Comparison of ENCODE assay signal across 8 mouse cellular contexts in genomic region chr5:110808821-110809666, GRCm38 (mm10). TPM values are rescaled to one million over a fixed set of nuclear protein-coding genes. Genes with fewer than 3 reads are reported as not detected.
DNase-seq lines count a peak whose midpoint lies in the region; ATAC-seq and TF ChIP-seq lines count a peak whose summit lies in the region.

No protein-coding gene starts in this region.

- no peak for TF ChIP-seq POLR2A in limb, embryonic 14.5 days (IDR thresholded peaks at IDR 0.05; ENCODE audit: borderline replicate concordance, extremely low read depth, insufficient read depth, insufficient read length)

- DNase-seq in gastrocnemius, adult 18-20 months (ENCODE audit: low spot score) = peak; percentile 27
- DNase-seq in gastrocnemius, postnatal 25 days = no peak
- peak; percentile 81 for DNase-seq in R1 (ENCODE audit: low read depth, low spot score)
- peak; percentile 29 for DNase-seq in embryonic facial prominence, embryonic 14.5 days (ENCODE audit: low spot score)
- peak; percentile 54 for DNase-seq in hindbrain, embryonic 11.5 days (ENCODE audit: low spot score)
- no peak for DNase-seq in limb, embryonic 14.5 days (ENCODE audit: low spot score)
- DNase-seq in naive thymus-derived CD4-positive, alpha-beta T cell, adult 2 months (ENCODE audit: low read depth) = peak; percentile 62
- DNase-seq in right cerebral cortex, postnatal 36 days (ENCODE audit: low spot score in 2 of 2) = no peak

- H3K4me1 ChIP-seq in embryonic facial prominence, embryonic 14.5 days (ENCODE audit: control insufficient read depth, insufficient read depth, low read length) = peaks cover 7% of the 10 kb centered on the region
- peaks cover 6% of the 10 kb centered on the region; the same call in 1 of the 2 replicates for H3K4me1 ChIP-seq in hindbrain, embryonic 11.5 days (replicated peaks; ENCODE audit: control insufficient read depth, insufficient read depth, low read length)
- peaks cover 25% of the 10 kb centered on the region for H3K4me1 ChIP-seq in limb, embryonic 14.5 days (ENCODE audit: control insufficient read depth, insufficient read depth, low read length)

- peak overlapping the region; percentile 96 for H3K9ac ChIP-seq in embryonic facial prominence, embryonic 14.5 days (ENCODE audit: low read depth, low read length)
- peak overlapping the region; percentile 94 for H3K9ac ChIP-seq in hindbrain, embryonic 11.5 days (ENCODE audit: low read depth, low read length)
- peak overlapping the region; percentile 94 for H3K9ac ChIP-seq in limb, embryonic 14.5 days (ENCODE audit: low read depth, low read length, severe bottlenecking)

- 1% methylated on average over 20 of the region's 27 CpGs for WGBS in embryonic facial prominence, embryonic 14.5 days
- 2% methylated on average over 25 of the region's 27 CpGs for WGBS in hindbrain, embryonic 11.5 days
- WGBS in limb, embryonic 14.5 days = 1% methylated on average over 27 of the region's 27 CpGs

- no peaks in the 10 kb centered on the region for H3K27me3 ChIP-seq in embryonic facial prominence, embryonic 14.5 days (replicated peaks; ENCODE audit: control insufficient read depth, insufficient read depth, low read length)
- no peaks in the 10 kb centered on the region for H3K27me3 ChIP-seq in hindbrain, embryonic 11.5 days (ENCODE audit: control insufficient read depth, insufficient read depth, low read length)
- no peaks in the 10 kb centered on the region for H3K27me3 ChIP-seq in limb, embryonic 14.5 days (ENCODE audit: control insufficient read depth, insufficient read depth, low read length)

- ATAC-seq in embryonic facial prominence, embryonic 14.5 days (ENCODE audit: low read depth) = no peak
- no peak; the same call in 1 of the 2 replicates for ATAC-seq in hindbrain, embryonic 11.5 days (ENCODE audit: low FRiP score)
- ATAC-seq in limb, embryonic 14.5 days (ENCODE audit: low FRiP score, low read depth) = no peak

- H3K4me2 ChIP-seq in embryonic facial prominence, embryonic 14.5 days (ENCODE audit: low read depth, low read length) = peak overlapping the region; percentile 97
- H3K4me2 ChIP-seq in hindbrain, embryonic 11.5 days (replicated peaks; ENCODE audit: low read depth, low read length) = peak overlapping the region; percentile 97
- peak overlapping the region; percentile 97 for H3K4me2 ChIP-seq in limb, embryonic 14.5 days (replicated peaks; ENCODE audit: low read depth, low read length, severe bottlenecking)

- no peaks in the 10 kb centered on the region for H3K9me3 ChIP-seq in embryonic facial prominence, embryonic 14.5 days (ENCODE audit: control insufficient read depth, low read length)
- no peaks in the 10 kb centered on the region for H3K9me3 ChIP-seq in hindbrain, embryonic 11.5 days (ENCODE audit: control insufficient read depth, low read length)
- no peaks in the 10 kb centered on the region for H3K9me3 ChIP-seq in limb, embryonic 14.5 days (ENCODE audit: control insufficient read depth, low read length)

- H3K27ac ChIP-seq in embryonic facial prominence, embryonic 14.5 days (replicated peaks; ENCODE audit: low read depth, low read length) = peak overlapping the region; percentile 81
- H3K27ac ChIP-seq in hindbrain, embryonic 11.5 days (ENCODE audit: low read depth, low read length) = peak overlapping the region; percentile 76; the same call in 1 of the 2 replicates
- H3K27ac ChIP-seq in limb, embryonic 14.5 days (replicated peaks; ENCODE audit: low read depth, low read length) = peak overlapping the region; percentile 85

- peak overlapping the region; percentile 92 for H3K4me3 ChIP-seq in embryonic facial prominence, embryonic 14.5 days (ENCODE audit: low read depth, low read length)
- peak overlapping the region; percentile 85 for H3K4me3 ChIP-seq in hindbrain, embryonic 11.5 days (ENCODE audit: low read depth, low read length)
- H3K4me3 ChIP-seq in limb, embryonic 14.5 days (replicated peaks; ENCODE audit: low read length) = peak overlapping the region; percentile 90

- peaks cover 15% of the 10 kb centered on the region; the same call in 1 of the 2 replicates for H3K36me3 ChIP-seq in embryonic facial prominence, embryonic 14.5 days (ENCODE audit: control insufficient read depth, insufficient read depth, low read length)
- no peaks in the 10 kb centered on the region for H3K36me3 ChIP-seq in hindbrain, embryonic 11.5 days (ENCODE audit: control insufficient read depth, insufficient read depth, low read length)
- peaks cover 32% of the 10 kb centered on the region for H3K36me3 ChIP-seq in limb, embryonic 14.5 days (ENCODE audit: control insufficient read depth, insufficient read depth, low read length)

RNA-seq across cellular contexts. Expression of gene Ulk1, which starts 0.9 kb away (rescaled TPM):
- 10 to 100 TPM; 57.4 to 66.1 TPM for total RNA-seq in gastrocnemius, adult 18-20 months (2021)
- total RNA-seq in gastrocnemius, postnatal 25 days (2021) = 10 to 100 TPM; 33.0 to 43.3 TPM
- polyA plus RNA-seq in embryonic facial prominence, embryonic 14.5 days (2014; fragmentation: Nextera tagmentation; extraction: Ambion mirVana) = 25.9 and 29.9 TPM in 2 replicates
- 31.7 and 36.1 TPM in 2 replicates for polyA plus RNA-seq in hindbrain, embryonic 11.5 days (2014; fragmentation: Nextera tagmentation; extraction: Ambion mirVana)
- polyA plus RNA-seq in limb, embryonic 14.5 days (2012; rRNA removed) = 62.6 and 85.6 TPM in 2 replicates
- 28.1 and 36.9 TPM in 2 replicates for polyA plus RNA-seq in limb, embryonic 14.5 days (2014; fragmentation: Nextera tagmentation; extraction: Ambion mirVana)

RNA-seq across cellular contexts. Expression of gene Pus1, which starts 28.6 kb away (rescaled TPM):
- total RNA-seq in gastrocnemius, adult 18-20 months (2021) = 10 to 100 TPM; 10.7 to 11.4 TPM
- 10 to 100 TPM in 1 of 2 experiments, 1 to 10 TPM in 1; 9.8 to 10.8 TPM for total RNA-seq in gastrocnemius, postnatal 25 days (2021)
- polyA plus RNA-seq in embryonic facial prominence, embryonic 14.5 days (2014; fragmentation: Nextera tagmentation; extraction: Ambion mirVana) = 20.8 and 23.1 TPM in 2 replicates
- polyA plus RNA-seq in hindbrain, embryonic 11.5 days (2014; fragmentation: Nextera tagmentation; extraction: Ambion mirVana) = 15.5 and 17.3 TPM in 2 replicates
- 29.4 and 30.6 TPM in 2 replicates for polyA plus RNA-seq in limb, embryonic 14.5 days (2012; rRNA removed)
- polyA plus RNA-seq in limb, embryonic 14.5 days (2014; fragmentation: Nextera tagmentation; extraction: Ambion mirVana) = 20.0 and 20.9 TPM in 2 replicates

RNA-seq across cellular contexts. Expression of gene Hscb, which starts 30.5 kb away (rescaled TPM):
- total RNA-seq in gastrocnemius, adult 18-20 months (2021) = 10 to 100 TPM; 11.8 to 15.6 TPM
- 10 to 100 TPM in 1 of 2 experiments, 1 to 10 TPM in 1; 9.7 to 12.5 TPM for total RNA-seq in gastrocnemius, postnatal 25 days (2021)
- 19.6 TPM in 2 replicates for polyA plus RNA-seq in embryonic facial prominence, embryonic 14.5 days (2014; fragmentation: Nextera tagmentation; extraction: Ambion mirVana)
- 15.7 and 24.3 TPM in 2 replicates for polyA plus RNA-seq in hindbrain, embryonic 11.5 days (2014; fragmentation: Nextera tagmentation; extraction: Ambion mirVana)
- 19.2 and 19.3 TPM in 2 replicates for polyA plus RNA-seq in limb, embryonic 14.5 days (2012; rRNA removed)
- polyA plus RNA-seq in limb, embryonic 14.5 days (2014; fragmentation: Nextera tagmentation; extraction: Ambion mirVana) = 19.4 and 23.9 TPM in 2 replicates

RNA-seq across cellular contexts. Expression of gene Chek2, which starts 30.7 kb away (rescaled TPM):
- total RNA-seq in gastrocnemius, adult 18-20 months (2021) = under 1 TPM; 0.76 to 0.80 TPM
- 1 to 10 TPM; 1.4 to 1.5 TPM for total RNA-seq in gastrocnemius, postnatal 25 days (2021)
- 14.1 and 14.6 TPM in 2 replicates for polyA plus RNA-seq in embryonic facial prominence, embryonic 14.5 days (2014; fragmentation: Nextera tagmentation; extraction: Ambion mirVana)
- polyA plus RNA-seq in hindbrain, embryonic 11.5 days (2014; fragmentation: Nextera tagmentation; extraction: Ambion mirVana) = 24.3 and 26.1 TPM in 2 replicates
- polyA plus RNA-seq in limb, embryonic 14.5 days (2012; rRNA removed) = 15.2 and 18.1 TPM in 2 replicates
- polyA plus RNA-seq in limb, embryonic 14.5 days (2014; fragmentation: Nextera tagmentation; extraction: Ambion mirVana) = 15.5 and 16.2 TPM in 2 replicates

RNA-seq across cellular contexts. Expression of gene Ep400, which starts 38.5 kb away (rescaled TPM):
- total RNA-seq in gastrocnemius, adult 18-20 months (2021) = 10 to 100 TPM; 21.2 to 24.9 TPM
- total RNA-seq in gastrocnemius, postnatal 25 days (2021) = 10 to 100 TPM; 23.0 to 25.9 TPM
- 35.6 and 36.0 TPM in 2 replicates for polyA plus RNA-seq in embryonic facial prominence, embryonic 14.5 days (2014; fragmentation: Nextera tagmentation; extraction: Ambion mirVana)
- 42.1 and 49.7 TPM in 2 replicates for polyA plus RNA-seq in hindbrain, embryonic 11.5 days (2014; fragmentation: Nextera tagmentation; extraction: Ambion mirVana)
- polyA plus RNA-seq in limb, embryonic 14.5 days (2012; rRNA removed) = 62.2 and 65.1 TPM in 2 replicates
- 37.9 and 38.2 TPM in 2 replicates for polyA plus RNA-seq in limb, embryonic 14.5 days (2014; fragmentation: Nextera tagmentation; extraction: Ambion mirVana)

Comparison
In these comparisons a context has a peak if more than half of its experiments do, and no peak if none do; other contexts are left out.
1. DNase-seq: peak in gastrocnemius, adult 18-20 months (single experiment), R1 (single experiment), embryonic facial prominence, embryonic 14.5 days (single experiment), hindbrain, embryonic 11.5 days (single experiment) and naive thymus-derived CD4-positive, alpha-beta T cell, adult 2 months (single experiment); none in gastrocnemius, postnatal 25 days (single experiment), limb, embryonic 14.5 days (single experiment) and right cerebral cortex, postnatal 36 days (0 of 2).
2. Peak in every context shown above with its lines, with median percentiles within 50 percentile points of each other: H3K27ac ChIP-seq, H3K4me2 ChIP-seq, H3K4me3 ChIP-seq and H3K9ac ChIP-seq.